Mouse (Mus musculus): ENCODE results near the gene Hoxc9. TPM values are rescaled to one million over a fixed set of nuclear protein-coding genes. Genes with fewer than 3 reads are reported as not detected.
A peak's percentile ranks its signal among the peaks of the same experiment; 100 is the strongest.

Hoxc9 gene
- total RNA-seq, 1 experiment from 2014 or later: not detected

DNA sequence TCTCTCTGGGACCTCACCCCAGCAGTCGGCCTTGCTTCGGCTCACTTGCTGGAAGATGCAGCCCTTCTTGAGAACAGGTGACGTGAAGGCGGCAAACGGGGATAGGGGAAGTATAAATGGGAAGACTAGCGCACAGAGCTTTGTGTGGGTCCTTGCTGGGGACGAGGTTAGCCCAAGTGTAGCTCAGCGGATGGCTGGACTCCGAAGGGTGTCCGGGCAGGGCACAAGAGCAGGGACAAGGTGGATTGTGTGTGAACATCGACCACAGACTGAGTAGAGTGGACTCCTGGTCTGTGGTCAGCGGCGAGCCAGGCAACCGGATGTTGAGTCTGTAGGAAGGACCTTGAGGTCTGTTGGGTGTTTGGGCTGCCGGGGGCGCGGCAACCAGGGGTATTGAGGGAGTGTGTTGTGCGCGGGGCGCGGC, 539 bp upstream of the Hoxc9 start:
- ATAC-seq (replicated peaks; ENCODE audit: low read depth, poor library complexity, severe bottlenecking): peak; percentile 19; the same call in 1 of the 2 replicates

DNA sequence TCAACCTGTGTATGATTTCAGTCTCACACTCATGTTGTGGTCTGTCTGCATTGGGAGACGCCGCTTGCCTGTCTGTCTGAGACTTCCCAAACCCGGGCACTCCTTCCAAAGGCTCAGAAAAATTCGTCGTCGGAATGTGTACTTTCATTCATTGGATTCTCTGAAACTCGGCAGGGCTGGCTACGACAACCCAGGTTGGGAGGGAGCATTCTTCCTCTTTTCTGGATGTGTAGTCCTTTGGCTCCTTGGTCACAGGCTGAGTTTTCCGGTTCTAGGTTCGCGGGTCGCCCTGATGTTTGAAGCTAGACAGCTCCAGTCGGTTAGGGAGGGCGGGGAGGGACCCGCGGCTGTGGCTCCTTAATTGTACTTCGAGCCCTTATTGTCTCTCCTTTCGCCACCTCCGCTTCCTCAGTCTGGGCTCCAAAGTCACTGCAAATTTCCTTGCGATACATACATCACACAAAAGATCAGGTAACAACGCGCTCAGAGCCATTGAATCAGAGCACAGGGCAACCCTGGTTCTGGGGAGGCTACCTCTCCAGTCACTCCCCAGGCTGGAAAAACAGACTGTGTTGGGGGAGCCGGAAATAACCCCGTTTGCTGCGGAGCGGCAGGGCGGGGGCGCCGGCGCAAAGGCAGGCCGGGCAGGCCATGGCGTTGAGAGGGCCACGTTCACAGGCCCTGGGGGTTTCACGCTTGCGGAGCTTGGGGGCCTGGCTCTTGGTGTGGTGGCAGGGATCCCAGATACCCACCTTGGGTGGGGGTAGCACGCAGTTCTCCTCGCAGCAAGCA, 588 bp downstream of the Hoxc9 start:
- ATAC-seq (replicated peaks; ENCODE audit: low read depth, poor library complexity, severe bottlenecking): no peak

DNA sequence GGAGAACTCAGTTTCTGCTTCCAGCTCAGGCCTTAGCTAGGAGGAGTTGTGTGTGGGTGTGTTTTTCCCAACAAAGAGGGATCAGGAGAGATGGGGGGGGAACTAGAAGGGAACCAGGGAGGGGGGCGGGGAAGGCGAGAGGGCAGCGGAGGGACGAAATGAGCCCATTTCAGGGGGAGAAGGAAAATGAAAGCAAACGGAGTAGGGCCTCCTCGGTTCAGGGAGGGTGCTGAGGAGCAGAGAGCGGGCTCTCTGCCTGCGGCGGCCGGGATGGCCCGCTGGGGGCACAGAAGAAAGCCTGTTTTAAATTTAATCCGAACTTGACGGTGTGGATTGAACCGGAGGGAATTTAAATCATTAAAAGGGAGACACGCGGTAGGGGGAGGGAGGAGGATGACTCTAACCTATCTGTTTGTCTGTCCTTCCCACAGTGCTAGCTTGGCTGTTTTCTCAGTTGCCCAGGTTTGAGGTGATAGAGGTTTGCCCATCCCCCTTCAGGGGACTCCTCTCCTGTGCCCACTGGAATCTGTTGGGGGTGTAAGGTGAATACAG, 1.3 kb downstream of the Hoxc9 start:
- no peak for ATAC-seq (replicated peaks; ENCODE audit: low read depth, poor library complexity, severe bottlenecking)

DNA sequence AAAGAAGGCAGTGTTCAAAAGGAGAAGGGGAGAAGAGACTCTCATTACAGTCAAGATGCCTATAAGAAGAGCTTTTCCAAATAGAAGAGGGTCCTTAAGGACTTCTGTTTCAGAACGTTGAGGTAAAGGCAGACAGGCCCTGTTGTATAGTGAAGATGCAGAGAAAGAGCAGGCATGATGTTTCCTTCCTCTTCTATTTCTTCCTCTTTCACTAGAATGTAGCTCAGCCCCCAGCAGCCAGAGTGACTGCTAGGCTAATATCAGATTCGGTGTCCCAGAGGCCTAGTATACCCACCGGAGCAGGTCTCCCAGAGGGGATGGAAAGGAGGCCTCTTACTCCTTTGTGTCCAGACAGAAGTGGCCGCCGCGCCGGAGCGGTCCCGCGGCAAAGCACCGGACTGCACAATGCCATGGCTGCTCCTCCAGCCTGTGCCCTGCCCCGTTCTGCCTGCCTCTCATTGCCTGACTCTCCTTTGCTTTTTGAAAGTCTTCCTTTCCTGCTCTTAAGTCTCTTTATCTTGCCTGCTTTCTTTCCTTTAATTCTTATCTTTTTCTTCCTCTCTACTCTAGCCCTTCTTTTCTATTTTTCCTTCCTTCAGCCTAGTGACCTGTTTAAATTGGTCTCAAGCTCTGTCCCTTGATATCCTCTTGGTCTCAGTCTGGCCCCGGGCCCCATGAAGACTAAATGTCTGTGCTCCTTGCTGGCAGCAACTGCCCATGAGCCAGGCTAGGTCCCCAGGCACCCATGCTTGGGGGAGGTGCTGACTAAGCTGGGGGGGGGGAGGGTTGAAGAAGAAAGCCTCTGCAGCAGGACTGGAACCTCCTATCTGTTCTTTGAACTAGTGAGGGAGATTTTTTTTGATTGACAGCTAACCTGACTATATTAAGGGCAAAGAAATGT, 2.6 kb downstream of the Hoxc9 start:
- peak; percentile 46 for ATAC-seq (replicated peaks; ENCODE audit: low read depth, poor library complexity, severe bottlenecking)

DNA sequence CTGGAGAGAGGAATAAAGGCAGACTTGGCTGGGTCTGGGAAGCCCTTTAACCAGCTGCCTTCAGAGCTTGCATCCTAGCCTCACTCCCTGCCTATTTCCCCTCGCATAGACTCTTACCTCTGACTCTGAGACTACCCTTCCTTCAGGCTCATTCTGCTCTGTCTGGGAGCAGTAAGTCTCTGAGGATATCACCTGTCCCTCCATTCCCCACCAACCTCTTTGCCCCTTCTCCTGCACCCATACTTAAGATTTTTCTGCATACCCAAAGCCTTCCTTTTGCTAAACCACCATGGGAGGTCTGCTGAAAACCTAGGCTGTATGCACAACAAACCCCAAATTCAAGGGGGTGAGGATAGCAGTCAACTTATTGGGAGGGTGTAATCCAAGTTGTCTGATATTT, 3.7 kb downstream of the Hoxc9 start:
- no peak for ATAC-seq (replicated peaks; ENCODE audit: low read depth, poor library complexity, severe bottlenecking)

DNA sequence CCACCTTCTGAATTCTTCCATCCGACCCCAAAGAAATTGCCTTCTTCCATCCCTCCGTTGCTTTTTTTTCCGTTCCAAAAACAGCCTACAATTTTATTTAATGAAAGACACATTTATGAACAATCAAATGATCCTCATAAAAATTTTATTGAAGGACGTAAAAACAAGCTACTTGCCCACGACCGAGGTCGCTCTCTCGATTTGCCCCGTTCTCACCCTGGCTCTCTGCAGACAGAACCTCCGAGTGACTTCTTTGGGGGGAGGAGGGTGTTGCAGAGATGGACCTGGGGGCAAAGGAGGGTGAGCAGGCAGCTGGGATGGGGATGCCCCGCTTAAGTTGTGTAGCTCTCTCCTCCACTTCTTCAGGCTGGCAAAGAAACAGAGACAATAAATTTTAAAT, 4.1 kb downstream of the Hoxc9 start:
- no peak for ATAC-seq (replicated peaks; ENCODE audit: low read depth, poor library complexity, severe bottlenecking)

DNA sequence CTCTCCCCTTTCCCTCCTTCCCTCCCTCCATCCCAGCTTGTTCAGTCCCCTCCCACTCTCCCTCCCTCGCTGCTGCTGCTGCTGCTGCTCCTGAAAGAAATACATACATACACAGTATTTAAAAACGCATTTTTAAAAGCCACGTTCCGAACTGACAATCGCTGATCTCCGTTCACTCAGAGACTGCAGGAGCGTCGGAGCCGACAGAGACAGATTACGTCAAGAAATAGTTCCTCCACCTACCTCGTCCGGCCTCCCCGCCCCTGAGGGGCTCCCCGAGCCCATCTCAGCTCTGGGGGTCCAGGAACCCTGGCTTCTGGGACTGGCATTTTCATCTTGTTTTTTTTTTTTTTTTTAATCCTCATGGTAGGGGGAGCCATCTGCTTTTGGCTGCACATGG, 4.7 kb downstream of the Hoxc9 start:
- ATAC-seq (replicated peaks; ENCODE audit: low read depth, poor library complexity, severe bottlenecking): no peak

DNA sequence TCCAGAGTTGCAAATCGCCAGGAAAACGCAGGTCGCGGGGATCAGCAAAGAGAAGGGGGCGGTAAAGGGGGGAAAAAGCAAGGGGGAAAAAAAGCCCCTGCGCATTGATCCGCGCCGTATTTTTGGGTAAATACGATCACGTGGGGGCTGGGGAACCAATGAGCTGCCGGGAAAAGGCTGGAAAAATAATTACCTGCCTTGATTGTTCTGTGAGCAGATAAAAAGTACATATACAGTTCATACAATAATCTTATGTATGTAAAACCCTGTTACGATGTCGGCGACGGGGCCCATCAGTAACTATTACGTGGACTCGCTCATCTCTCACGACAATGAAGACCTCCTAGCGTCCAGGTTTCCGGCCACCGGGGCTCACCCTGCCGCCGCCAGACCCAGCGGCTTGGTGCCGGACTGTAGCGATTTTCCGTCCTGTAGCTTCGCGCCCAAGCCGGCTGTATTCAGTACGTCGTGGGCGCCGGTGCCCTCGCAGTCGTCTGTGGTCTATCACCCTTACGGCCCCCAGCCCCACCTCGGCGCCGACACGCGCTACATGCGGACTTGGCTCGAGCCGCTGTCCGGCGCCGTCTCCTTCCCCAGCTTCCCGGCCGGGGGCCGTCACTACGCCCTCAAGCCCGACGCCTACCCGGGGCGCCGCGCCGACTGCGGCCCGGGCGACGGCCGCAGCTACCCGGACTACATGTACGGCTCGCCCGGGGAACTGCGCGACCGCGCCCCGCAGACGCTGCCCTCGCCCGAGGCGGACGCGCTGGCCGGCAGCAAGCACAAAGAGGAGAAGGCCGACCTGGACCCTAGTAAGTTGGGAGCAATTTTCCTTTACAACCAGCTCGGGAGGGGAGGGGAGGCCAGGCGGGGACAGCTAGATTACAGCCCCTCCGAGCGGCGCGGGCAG, 5.4 kb downstream of the Hoxc9 start:
- ATAC-seq (replicated peaks; ENCODE audit: low read depth, poor library complexity, severe bottlenecking): no peak

DNA sequence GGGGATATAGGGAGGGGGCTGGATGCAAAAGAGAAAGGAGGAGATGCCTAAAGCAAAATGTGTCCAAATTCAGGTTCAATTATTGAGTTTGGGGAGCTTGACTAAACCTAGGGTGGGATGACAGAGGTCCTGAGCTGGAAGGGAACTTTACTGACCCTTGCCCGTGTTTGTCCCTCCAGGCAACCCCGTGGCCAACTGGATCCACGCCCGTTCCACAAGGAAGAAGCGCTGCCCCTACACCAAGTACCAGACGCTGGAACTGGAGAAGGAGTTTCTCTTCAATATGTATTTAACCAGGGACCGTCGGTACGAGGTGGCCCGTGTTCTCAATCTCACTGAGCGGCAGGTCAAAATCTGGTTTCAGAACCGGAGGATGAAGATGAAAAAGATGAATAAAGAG, 7.5 kb downstream of the Hoxc9 start:
- no peak for ATAC-seq (replicated peaks; ENCODE audit: low read depth, poor library complexity, severe bottlenecking)

DNA sequence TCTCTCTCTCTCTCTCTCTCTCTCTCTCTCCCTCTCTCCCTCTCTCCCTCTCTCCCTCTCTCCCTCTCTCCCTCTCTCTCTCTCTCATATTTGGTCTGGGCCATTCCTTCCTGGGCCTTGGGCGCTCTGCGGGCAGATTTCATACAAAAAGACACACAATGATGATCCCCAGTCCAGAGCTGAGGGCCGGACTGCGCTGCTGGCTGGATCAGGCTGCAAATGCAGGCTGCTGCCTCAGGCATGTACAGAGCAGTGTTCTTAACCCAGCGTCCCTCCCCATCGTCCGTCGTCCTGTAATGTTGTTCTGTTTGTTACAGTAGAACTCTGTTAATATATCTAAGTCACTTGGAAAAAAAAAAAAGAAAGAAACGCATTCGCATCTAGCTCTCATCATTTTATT, 8.3 kb downstream of the Hoxc9 start:
- no peak for ATAC-seq (replicated peaks; ENCODE audit: low read depth, poor library complexity, severe bottlenecking)

DNA sequence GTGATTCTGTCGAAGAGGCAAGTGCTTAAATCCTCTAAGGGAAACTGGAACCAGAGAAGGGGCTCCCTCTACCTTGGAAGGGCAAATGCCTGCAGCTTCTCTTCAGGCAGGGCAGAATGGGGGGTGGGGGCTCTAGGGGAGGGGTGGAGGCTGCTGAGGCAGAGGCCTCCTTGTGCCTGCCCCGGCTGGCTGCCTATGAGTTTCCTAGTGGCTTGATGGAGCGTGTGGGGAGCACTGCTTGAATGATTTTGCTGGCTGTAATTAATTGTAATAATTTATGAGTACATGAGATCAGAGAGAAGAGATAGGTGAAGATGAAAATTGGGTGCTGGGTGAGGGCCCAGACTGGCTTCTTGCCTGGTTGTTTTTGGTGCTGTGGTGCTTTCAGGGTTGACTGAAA, 8.7 kb downstream of the Hoxc9 start:
- ATAC-seq (replicated peaks; ENCODE audit: low read depth, poor library complexity, severe bottlenecking): no peak

DNA sequence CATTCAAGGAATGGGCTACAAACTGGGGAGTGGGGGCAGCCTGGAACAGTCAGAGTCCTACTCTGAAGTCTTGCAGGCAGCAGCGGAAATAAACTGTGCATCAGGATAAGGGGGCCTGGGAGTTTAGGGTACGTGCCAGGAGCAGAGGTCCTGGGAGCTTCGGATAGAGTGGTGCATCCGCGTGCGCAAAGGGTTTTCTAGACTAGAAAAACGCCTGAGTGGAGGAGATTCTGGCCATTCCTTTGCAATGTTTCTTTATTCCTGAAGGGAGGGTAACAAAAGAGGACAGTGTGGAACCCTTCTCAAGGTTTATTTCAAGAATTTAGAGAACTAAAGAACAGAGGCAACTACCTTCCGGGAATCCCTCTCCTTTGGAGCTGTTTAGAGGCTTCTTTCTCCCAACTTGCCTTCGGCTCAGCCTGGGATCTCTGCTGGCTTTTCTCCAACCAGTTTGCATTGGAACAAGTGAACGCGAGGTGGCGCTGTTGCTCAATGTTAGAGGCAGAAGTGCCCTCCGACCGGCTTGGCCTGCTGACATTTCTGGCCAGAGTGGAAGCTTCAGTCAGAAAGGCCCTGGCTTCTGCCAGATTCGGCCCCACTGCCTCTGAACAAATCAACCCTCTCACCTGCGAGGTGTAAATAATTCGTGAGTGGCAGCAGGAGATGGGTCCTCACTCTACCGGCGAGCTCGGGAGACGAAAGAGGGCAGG, 11.0 kb downstream of the Hoxc9 start:
- ATAC-seq (replicated peaks; ENCODE audit: low read depth, poor library complexity, severe bottlenecking): peak; percentile 93

DNA sequence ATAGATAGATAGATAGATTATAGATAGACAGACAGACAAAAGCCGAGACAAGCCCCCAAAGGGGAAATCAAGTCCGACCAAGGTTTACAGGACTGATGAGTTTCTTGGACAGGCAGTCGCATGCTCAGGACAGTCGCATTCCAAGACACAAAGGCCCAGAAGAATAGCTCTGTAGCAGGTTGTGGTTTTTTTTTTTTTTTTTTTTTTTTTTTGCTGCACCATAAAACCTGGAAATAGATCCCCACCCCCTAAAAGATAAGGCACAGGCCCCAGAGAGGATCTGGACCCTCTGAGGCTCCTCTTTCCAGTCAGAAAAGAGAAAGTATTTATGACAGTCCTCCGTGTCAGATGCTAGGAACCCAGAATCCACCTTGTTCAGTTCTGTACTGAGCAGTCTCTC, 11.8 kb downstream of the Hoxc9 start:
- ATAC-seq (replicated peaks; ENCODE audit: low read depth, poor library complexity, severe bottlenecking): no peak

DNA sequence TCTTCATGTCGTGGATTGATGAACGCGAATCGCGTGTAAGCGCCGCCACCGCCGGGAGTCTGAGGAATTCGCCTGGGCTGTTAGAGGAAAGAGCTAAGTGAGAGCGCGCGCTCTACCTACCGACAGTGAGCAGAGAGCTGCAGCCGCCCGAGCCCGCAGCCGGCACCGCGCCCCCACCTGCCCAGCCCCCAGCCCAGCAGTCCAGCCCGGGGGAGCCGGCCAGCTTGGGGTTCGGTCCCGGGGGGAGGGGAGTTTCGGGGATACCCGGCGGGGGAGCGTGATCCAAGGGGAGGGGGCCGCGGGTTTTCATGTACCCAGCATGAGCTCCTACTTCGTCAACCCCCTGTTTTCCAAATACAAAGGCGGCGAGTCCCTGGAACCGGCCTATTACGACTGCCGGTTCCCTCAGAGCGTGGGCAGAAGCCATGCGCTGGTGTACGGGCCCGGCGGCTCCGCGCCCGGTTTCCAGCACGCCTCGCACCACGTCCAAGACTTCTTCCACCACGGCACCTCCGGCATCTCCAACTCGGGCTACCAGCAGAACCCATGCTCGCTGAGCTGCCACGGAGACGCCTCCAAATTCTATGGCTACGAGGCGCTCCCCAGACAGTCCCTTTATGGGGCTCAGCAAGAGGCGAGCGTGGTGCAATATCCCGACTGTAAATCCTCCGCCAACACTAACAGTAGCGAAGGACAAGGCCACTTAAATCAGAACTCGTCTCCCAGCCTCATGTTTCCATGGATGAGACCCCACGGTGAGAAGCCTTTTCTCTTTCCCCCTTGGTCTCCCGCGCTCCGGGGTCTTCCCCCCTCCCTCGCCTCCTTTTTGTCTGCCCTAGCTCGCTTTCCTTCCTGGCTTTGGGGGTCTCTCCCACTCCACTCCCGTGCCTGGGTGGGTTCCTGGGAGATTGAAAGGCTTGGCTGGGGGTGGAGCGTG, 14.5 kb downstream of the Hoxc9 start, which contains the start of gene Hoxc8:
TSS of gene Hoxc8 (plus strand) at position 147 of the 937 bp plus-strand sequence.
- ATAC-seq (replicated peaks; ENCODE audit: low read depth, poor library complexity, severe bottlenecking): no peak

DNA sequence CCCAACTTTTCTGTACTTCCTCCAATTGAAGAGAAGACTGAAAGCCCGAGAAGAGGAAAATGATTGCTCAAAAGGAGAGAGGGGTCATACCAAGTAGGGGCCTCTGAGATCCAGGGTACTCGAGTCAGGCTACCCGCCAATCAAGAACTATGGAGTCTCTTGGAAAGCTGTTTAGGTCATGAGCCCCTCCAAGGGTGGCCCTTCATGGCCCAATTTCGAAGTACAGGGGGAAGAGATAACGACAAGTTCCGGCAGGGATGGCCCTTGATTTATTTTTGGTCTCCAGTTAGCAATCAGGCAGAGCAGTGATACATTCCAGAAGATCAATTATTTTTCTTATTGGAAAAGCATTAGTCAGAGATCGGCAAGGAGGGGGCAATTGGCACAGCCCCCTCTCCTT, 15.5 kb downstream of the Hoxc9 start:
- no peak for ATAC-seq (replicated peaks; ENCODE audit: low read depth, poor library complexity, severe bottlenecking)

DNA sequence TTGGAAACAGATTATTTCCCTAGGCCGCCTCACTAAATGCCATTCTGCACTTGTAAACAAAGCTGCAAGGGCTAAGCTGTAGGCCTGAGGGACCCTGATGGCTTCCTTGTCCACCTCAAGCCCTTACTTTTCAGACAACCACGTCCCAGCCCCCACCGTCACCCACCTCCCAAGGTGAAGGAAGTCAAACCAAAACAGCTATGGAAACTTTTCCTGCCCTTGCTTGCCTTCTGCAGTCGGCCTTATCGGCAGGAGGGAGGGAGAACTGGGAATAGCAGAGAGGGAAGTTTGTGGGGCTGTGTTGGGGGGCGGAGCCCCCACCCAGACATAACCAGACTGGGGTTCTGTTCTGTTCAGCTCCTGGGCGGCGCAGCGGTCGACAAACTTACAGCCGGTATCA, 16.0 kb downstream of the Hoxc9 start:
- ATAC-seq (replicated peaks; ENCODE audit: low read depth, poor library complexity, severe bottlenecking): no peak

DNA sequence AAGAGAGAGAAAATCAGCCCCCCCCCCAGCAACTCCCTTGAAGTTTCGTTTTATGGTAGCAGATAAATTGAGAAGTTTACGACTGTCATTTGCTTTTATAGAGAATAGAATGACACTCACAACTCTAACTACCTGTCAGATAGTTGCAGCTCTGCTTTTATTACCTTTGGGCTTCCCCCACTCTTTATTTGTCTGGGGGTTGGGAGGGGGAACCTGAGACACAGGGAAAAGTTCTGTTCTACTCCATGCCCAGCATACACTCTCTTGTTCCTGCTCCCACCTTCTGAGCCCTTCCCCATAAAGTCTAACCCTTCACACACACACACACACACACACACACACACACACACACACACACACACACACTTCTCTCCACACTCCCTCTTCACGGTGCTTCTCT, 16.6 kb downstream of the Hoxc9 start:
- no peak for ATAC-seq (replicated peaks; ENCODE audit: low read depth, poor library complexity, severe bottlenecking)

DNA sequence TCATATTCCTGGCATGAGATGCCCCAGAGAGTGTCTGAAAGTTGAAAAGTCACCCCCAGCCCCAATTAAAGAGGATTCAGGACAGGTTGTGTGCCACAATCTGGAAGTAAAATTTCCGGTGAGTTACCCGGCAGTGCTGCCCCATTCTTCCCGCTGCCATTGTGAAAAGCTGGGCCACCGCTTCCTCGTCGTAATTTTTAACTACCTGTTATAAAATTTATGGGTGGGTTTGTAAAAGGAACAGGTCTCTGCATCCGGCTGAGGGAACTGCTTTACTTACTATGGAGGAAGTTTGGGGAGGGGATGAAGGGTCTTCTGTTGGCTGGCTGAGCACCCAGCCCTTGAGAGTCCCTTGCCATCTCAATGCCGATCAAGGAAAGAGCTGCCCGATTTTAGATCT, 20.3 kb downstream of the Hoxc9 start:
- ATAC-seq (replicated peaks; ENCODE audit: low read depth, poor library complexity, severe bottlenecking): no peak
